Mouse (Mus musculus) testis, adult 2 months (tissue): ENCODE measurements around the gene Sez6l2.

ENCODE experiments used
- CTCF ChIP-seq: fragments of 200-500 bp; IDR thresholded peaks from 2 replicates; pipeline ENCODE4 v1.5.1; 2012; ENCODE audit warnings: low read depth, mild to moderate bottlenecking, inconsistent platforms, low read length, moderate library complexity; ENCODE audit not compliant: control insufficient read depth, insufficient read depth, insufficient replicate concordance
- POLR2A ChIP-seq: fragments of 200-500 bp; IDR thresholded peaks from 2 replicates; pipeline ENCODE4 v1.6.1; 2012; ENCODE audit warnings: low read depth, mild to moderate bottlenecking, inconsistent platforms, low read length, moderate library complexity; ENCODE audit not compliant: control insufficient read depth

GRCm38 (mm10) chr7:126949793-126950646 lies at the start of gene Sez6l2:
- TF ChIP-seq CTCF (no peak), POLR2A (no peak)
